Mouse (Mus musculus): ENCODE results near the gene AL607142.1. TPM values are rescaled to one million over a fixed set of nuclear protein-coding genes. Genes with fewer than 3 reads are reported as not detected.

The AL607142.1 gene
- total and polyA plus RNA-seq, 2 experiments, result not detected

GRCm38 (mm10) chr4:120049857-120050256, 14.9 kb upstream of the AL607142.1 start:
- H3K79me2 ChIP-seq (ENCODE audit: control insufficient read depth, insufficient read depth, low read length), result no peaks in the 10 kb centered on the region
- no peak for DNase-seq (ENCODE audit: extremely low read depth, low read depth, low spot score)
- no peak for TF ChIP-seq POLR2A (IDR thresholded peaks at IDR 0.05; ENCODE audit: extremely low read depth, insufficient read depth, low read length)
- no peak for TF ChIP-seq CTCF (IDR thresholded peaks at IDR 0.05; ENCODE audit: low read depth, low read length)
- no peaks in the 10 kb centered on the region for H3K27me3 ChIP-seq (ENCODE audit: control insufficient read depth, insufficient read depth, low read length)
- H3K9ac ChIP-seq (ENCODE audit: low read depth, low read length), result no peak overlapping the region
- H3K36me3 ChIP-seq (ENCODE audit: control insufficient read depth, insufficient read depth, low read length), result no peaks in the 10 kb centered on the region
- 98% methylated on average over 3 of the region's 3 CpGs for WGBS
- no peak overlapping the region for H3K27ac ChIP-seq (replicated peaks; ENCODE audit: insufficient read depth, low read depth, low read length)
- H3K4me3 ChIP-seq (ENCODE audit: insufficient read depth, low read depth, low read length), result no peak overlapping the region
- H3K4me1 ChIP-seq (ENCODE audit: control insufficient read depth, insufficient read depth, low read length), result no peaks in the 10 kb centered on the region

GRCm38 (mm10) chr4:120052481-120052880, 12.3 kb upstream of the AL607142.1 start:
- no peak for DNase-seq (ENCODE audit: extremely low read depth, low read depth, low spot score)
- TF ChIP-seq POLR2A (IDR thresholded peaks at IDR 0.05; ENCODE audit: extremely low read depth, insufficient read depth, low read length) (no peak), CTCF (IDR thresholded peaks at IDR 0.05; ENCODE audit: low read depth, low read length) (no peak)
- Histone ChIP-seq H3K27ac (replicated peaks; ENCODE audit: insufficient read depth, low read depth, low read length) (no peak overlapping the region), H3K27me3 (ENCODE audit: control insufficient read depth, insufficient read depth, low read length) (no peaks in the 10 kb centered on the region), H3K79me2 (ENCODE audit: control insufficient read depth, insufficient read depth, low read length) (no peaks in the 10 kb centered on the region), H3K9ac (ENCODE audit: low read depth, low read length) (no peak overlapping the region), H3K4me3 (ENCODE audit: insufficient read depth, low read depth, low read length) (no peak overlapping the region), H3K4me1 (ENCODE audit: control insufficient read depth, insufficient read depth, low read length) (no peaks in the 10 kb centered on the region), H3K36me3 (ENCODE audit: control insufficient read depth, insufficient read depth, low read length) (no peaks in the 10 kb centered on the region)

GRCm38 (mm10) chr4:120053026-120054005, 11.5 kb upstream of the AL607142.1 start:
- H3K36me3 ChIP-seq (ENCODE audit: control insufficient read depth, insufficient read depth, low read length), result no peaks in the 10 kb centered on the region
- H3K4me1 ChIP-seq (ENCODE audit: control insufficient read depth, insufficient read depth, low read length), result no peaks in the 10 kb centered on the region
- no peak for DNase-seq (ENCODE audit: extremely low read depth, low read depth, low spot score)
- H3K27me3 ChIP-seq (ENCODE audit: control insufficient read depth, insufficient read depth, low read length), result no peaks in the 10 kb centered on the region
- TF ChIP-seq CTCF (IDR thresholded peaks at IDR 0.05; ENCODE audit: low read depth, low read length), result no peak
- TF ChIP-seq POLR2A (IDR thresholded peaks at IDR 0.05; ENCODE audit: extremely low read depth, insufficient read depth, low read length), result no peak
- no peak overlapping the region for H3K9ac ChIP-seq (ENCODE audit: low read depth, low read length)
- H3K4me3 ChIP-seq (ENCODE audit: insufficient read depth, low read depth, low read length), result no peak overlapping the region
- no peak overlapping the region for H3K27ac ChIP-seq (replicated peaks; ENCODE audit: insufficient read depth, low read depth, low read length)
- H3K79me2 ChIP-seq (ENCODE audit: control insufficient read depth, insufficient read depth, low read length), result no peaks in the 10 kb centered on the region
- 84% methylated on average over 11 of the region's 11 CpGs for WGBS

- DNase-seq (ENCODE audit: extremely low read depth, low read depth, low spot score), result no peak
- H3K79me2 ChIP-seq (ENCODE audit: control insufficient read depth, insufficient read depth, low read length), result no peaks in the 10 kb centered on the region
- H3K27me3 ChIP-seq (ENCODE audit: control insufficient read depth, insufficient read depth, low read length), result no peaks in the 10 kb centered on the region
- H3K4me3 ChIP-seq (ENCODE audit: insufficient read depth, low read depth, low read length), result no peak overlapping the region
- no peak overlapping the region for H3K27ac ChIP-seq (replicated peaks; ENCODE audit: insufficient read depth, low read depth, low read length)
- no peak for TF ChIP-seq CTCF (IDR thresholded peaks at IDR 0.05; ENCODE audit: low read depth, low read length)
- TF ChIP-seq POLR2A (IDR thresholded peaks at IDR 0.05; ENCODE audit: extremely low read depth, insufficient read depth, low read length), result no peak
- no peak overlapping the region for H3K9ac ChIP-seq (ENCODE audit: low read depth, low read length)
- no peaks in the 10 kb centered on the region for H3K4me1 ChIP-seq (ENCODE audit: control insufficient read depth, insufficient read depth, low read length)
- H3K36me3 ChIP-seq (ENCODE audit: control insufficient read depth, insufficient read depth, low read length), result no peaks in the 10 kb centered on the region
- WGBS, result 65% methylated on average over 9 of the region's 9 CpGs
Observed at GRCm38 (mm10) chr4:120054145-120054544, 10.7 kb upstream of the AL607142.1 start.

GRCm38 (mm10) chr4:120056451-120056850, 8.3 kb upstream of the AL607142.1 start:
- Histone ChIP-seq H3K4me3 (ENCODE audit: insufficient read depth, low read depth, low read length) (no peak overlapping the region), H3K27me3 (ENCODE audit: control insufficient read depth, insufficient read depth, low read length) (no peaks in the 10 kb centered on the region)
- WGBS, result 96% methylated on average over 9 of the region's 9 CpGs

GRCm38 (mm10) chr4:120057529-120057928, 7.3 kb upstream of the AL607142.1 start:
- Histone ChIP-seq H3K36me3 (ENCODE audit: control insufficient read depth, insufficient read depth, low read length) (no peaks in the 10 kb centered on the region), H3K4me3 (ENCODE audit: insufficient read depth, low read depth, low read length) (no peak overlapping the region), H3K27ac (replicated peaks; ENCODE audit: insufficient read depth, low read depth, low read length) (no peak overlapping the region), H3K27me3 (ENCODE audit: control insufficient read depth, insufficient read depth, low read length) (no peaks in the 10 kb centered on the region), H3K79me2 (ENCODE audit: control insufficient read depth, insufficient read depth, low read length) (no peaks in the 10 kb centered on the region), H3K4me1 (ENCODE audit: control insufficient read depth, insufficient read depth, low read length) (no peaks in the 10 kb centered on the region), H3K9ac (ENCODE audit: low read depth, low read length) (no peak overlapping the region)
- WGBS, result 77% methylated on average over 8 of the region's 8 CpGs
- TF ChIP-seq POLR2A (IDR thresholded peaks at IDR 0.05; ENCODE audit: extremely low read depth, insufficient read depth, low read length) (no peak), CTCF (IDR thresholded peaks at IDR 0.05; ENCODE audit: low read depth, low read length) (no peak)
- DNase-seq (ENCODE audit: extremely low read depth, low read depth, low spot score), result no peak

More at GRCm38 (mm10) chr4:120056451-120056850, 8.3 kb upstream of the AL607142.1 start:
- H3K4me1 ChIP-seq (ENCODE audit: control insufficient read depth, insufficient read depth, low read length), result no peaks in the 10 kb centered on the region
- no peak overlapping the region for H3K9ac ChIP-seq (ENCODE audit: low read depth, low read length)
- H3K27ac ChIP-seq (replicated peaks; ENCODE audit: insufficient read depth, low read depth, low read length), result no peak overlapping the region
- H3K79me2 ChIP-seq (ENCODE audit: control insufficient read depth, insufficient read depth, low read length), result no peaks in the 10 kb centered on the region
- H3K36me3 ChIP-seq (ENCODE audit: control insufficient read depth, insufficient read depth, low read length), result no peaks in the 10 kb centered on the region
- DNase-seq (ENCODE audit: extremely low read depth, low read depth, low spot score), result no peak
- no peak for TF ChIP-seq CTCF (IDR thresholded peaks at IDR 0.05; ENCODE audit: low read depth, low read length)

Data from liver, adult 2 months (tissue).